Mouse (Mus musculus) neural tube, embryonic 13.5 days (tissue): ENCODE results near the gene Fam25c. TPM values are rescaled to one million over a fixed set of nuclear protein-coding genes. Genes with fewer than 3 reads are reported as not detected.
A peak's percentile ranks its signal among the peaks of the same experiment; 100 is the strongest.
"Not testable (repeated sequence)": the region's sequence is repeated elsewhere in the genome, so short reads cannot be mapped to it uniquely, and the experiment has no call there.

ENCODE experiments used
- ATAC-seq: fragments of 200-750 bp; cut with Nextera tagmentation; 2 replicates; pipeline ENCODE4 v1.8.0; 2017; ENCODE audit warnings: low read depth, mild to moderate bottlenecking, moderate TSS enrichment, moderate library complexity
- H3K27ac ChIP-seq: fragments of 300-500 bp; sonication (generic); replicated peaks from 2 replicates; pipeline ENCODE4 v1.5.1; 2015; ENCODE audit warnings: moderate library complexity, mild to moderate bottlenecking, inconsistent platforms
- H3K27me3 ChIP-seq: fragments of 300-500 bp; sonication (generic); 2 replicates; pipeline ENCODE4 v1.6.1; 2015; ENCODE audit warnings: mild to moderate bottlenecking, inconsistent platforms
- H3K36me3 ChIP-seq: fragments of 300-500 bp; sonication (generic); 2 replicates; pipeline ENCODE4 v1.6.1; 2015; ENCODE audit warnings: mild to moderate bottlenecking, inconsistent platforms
- H3K4me1 ChIP-seq: fragments of 300-500 bp; sonication (generic); replicated peaks from 2 replicates; pipeline ENCODE4 v1.6.1; 2015; ENCODE audit warnings: inconsistent platforms
- H3K4me2 ChIP-seq: fragments of 300-500 bp; sonication (generic); 2 replicates; pipeline ENCODE4 v1.6.1; 2015; ENCODE audit warnings: inconsistent platforms, mild to moderate bottlenecking, moderate library complexity
- H3K4me3 ChIP-seq: fragments of 300-500 bp; sonication (generic); 2 replicates; pipeline ENCODE4 v1.5.1; 2015; ENCODE audit warnings: mild to moderate bottlenecking, inconsistent platforms
- H3K9ac ChIP-seq: fragments of 300-500 bp; sonication (generic); 2 replicates; pipeline ENCODE4 v1.6.1; 2015; ENCODE audit warnings: moderate library complexity, mild to moderate bottlenecking, inconsistent platforms
- H3K9me3 ChIP-seq: fragments of 300-500 bp; sonication (generic); 2 replicates; pipeline ENCODE4 v1.6.1; 2016; ENCODE audit warnings: inconsistent platforms
- WGBS: fragments of 180-500 bp; shearing (Covaris S2); methylation state at CpG from one replicate; pipeline ENCODE4 v1.1.7; 2015; 5-methylcytosine and 5-hydroxymethylcytosine counted together
- polyA plus RNA-seq: library from polyadenylated mRNA; unstranded; fragments of >200 nt; fragmentation: Nextera tagmentation; extraction: Ambion mirVana; gene quantifications from 2 replicates; pipeline ENCODE4 v1.2.1, GENCODE M21; 2015

The Fam25c gene
- polyA plus RNA-seq, 1 experiment from 2014 or later = not detected

- no peak for ATAC-seq
These were observed 20.7 kb upstream of the Fam25c start for GRCm38 (mm10) chr14:34375941-34376340.

DNA sequence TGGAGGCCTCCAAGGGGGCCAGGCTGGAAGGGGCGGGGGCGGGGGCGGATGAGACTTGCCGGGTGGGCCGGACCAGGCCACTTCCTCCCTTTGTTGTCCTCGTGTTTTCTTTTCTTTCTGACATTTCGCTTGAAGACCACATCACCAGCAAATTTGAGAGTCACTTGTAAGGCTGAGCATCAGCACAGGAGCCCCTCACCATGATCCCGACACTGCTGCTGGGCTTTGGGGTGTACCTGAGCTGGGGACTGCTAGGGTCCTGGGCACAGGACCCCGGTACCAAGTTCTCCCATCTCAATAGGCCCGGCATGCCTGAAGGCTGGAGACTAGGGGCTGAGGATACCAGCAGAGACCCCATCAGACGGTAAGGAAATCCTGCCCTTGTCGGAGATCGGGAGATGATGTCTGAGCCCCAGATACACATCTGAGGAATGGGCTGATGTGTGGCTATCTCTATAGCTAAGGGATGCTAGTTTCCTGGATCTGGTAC, 20.2 kb upstream of the Fam25c start, which contains the start of gene Mmrn2:
Gene Mmrn2, plus strand, starts transcription at position 51 of the 490 bp plus-strand sequence.
- no peaks in the 10 kb centered on the region for H3K9me3 ChIP-seq
- H3K27me3 ChIP-seq = no peaks in the 10 kb centered on the region
- WGBS = 81% methylated on average over 13 of the region's 13 CpGs
- H3K9ac ChIP-seq = peak within 1 kb of the TSS; percentile 60
- peaks cover 28% of the 10 kb centered on the region for H3K4me1 ChIP-seq
- H3K36me3 ChIP-seq = no peaks in the 10 kb centered on the region
- H3K4me3 ChIP-seq = peak within 1 kb of the TSS; percentile 31
- peak within 1 kb of the TSS; percentile 65 for H3K27ac ChIP-seq
- peak within 1 kb of the TSS; percentile 46 for H3K4me2 ChIP-seq
- ATAC-seq = no peak

More at GRCm38 (mm10) chr14:34375941-34376340, 20.7 kb upstream of the Fam25c start:
- Histone ChIP-seq H3K27me3 (no peaks in the 10 kb centered on the region), H3K4me3 (peak overlapping the region; percentile 4), H3K4me1 (peaks cover 28% of the 10 kb centered on the region), H3K4me2 (peak overlapping the region; percentile 30), H3K9ac (no peak overlapping the region), H3K9me3 (no peaks in the 10 kb centered on the region), H3K36me3 (no peaks in the 10 kb centered on the region), H3K27ac (no peak overlapping the region)
- 81% methylated on average over 5 of the region's 5 CpGs for WGBS

- peak within 1 kb of the TSS; percentile 31 for H3K4me3 ChIP-seq
- WGBS = 22% methylated on average over 10 of the region's 10 CpGs
- peak within 1 kb of the TSS; percentile 65 for H3K27ac ChIP-seq
- ATAC-seq = peak; percentile 28
- H3K9ac ChIP-seq = peak within 1 kb of the TSS; percentile 60
- peak within 1 kb of the TSS; percentile 46 for H3K4me2 ChIP-seq
- peaks cover 28% of the 10 kb centered on the region for H3K4me1 ChIP-seq
- no peaks in the 10 kb centered on the region for H3K27me3 ChIP-seq
- H3K36me3 ChIP-seq = no peaks in the 10 kb centered on the region
- no peaks in the 10 kb centered on the region for H3K9me3 ChIP-seq
These were observed 19.3 kb upstream of the Fam25c start, which contains the start of gene Sncg for GRCm38 (mm10) chr14:34374577-34374976. Gene Sncg, minus strand, starts transcription at chr14:34374789.

DNA sequence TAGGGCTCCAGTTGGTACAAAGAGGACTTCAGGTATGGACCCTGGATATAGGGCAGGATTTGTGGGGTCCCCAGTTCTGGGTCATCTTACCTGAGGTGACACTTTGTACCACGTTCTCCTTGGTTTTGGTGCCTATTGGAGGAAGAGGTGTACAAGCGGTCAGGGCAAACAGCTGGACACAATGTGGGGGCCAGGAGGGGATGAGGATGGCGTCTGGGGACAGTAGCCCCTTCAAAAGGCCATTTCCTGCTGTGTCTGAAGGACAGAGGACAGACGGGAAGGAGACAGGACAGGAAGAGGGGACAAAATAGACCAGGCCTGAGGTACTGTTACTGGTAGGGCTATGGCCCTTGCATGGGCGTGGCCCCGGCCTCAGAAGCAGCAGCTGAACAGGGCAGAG, 18.3 kb upstream of the Fam25c start:
- H3K27ac ChIP-seq = peak overlapping the region; percentile 65; the same call in 1 of the 2 replicates
- H3K4me1 ChIP-seq = peaks cover 23% of the 10 kb centered on the region
- peak overlapping the region; percentile 60 for H3K9ac ChIP-seq
- H3K9me3 ChIP-seq = no peaks in the 10 kb centered on the region
- no peaks in the 10 kb centered on the region for H3K36me3 ChIP-seq
- peak overlapping the region; percentile 31 for H3K4me3 ChIP-seq
- WGBS = 81% methylated on average over 6 of the region's 6 CpGs
- H3K27me3 ChIP-seq = no peaks in the 10 kb centered on the region
- no peak for ATAC-seq
- H3K4me2 ChIP-seq = peak overlapping the region; percentile 46

- no peaks in the 10 kb centered on the region for H3K9me3 ChIP-seq
- H3K9ac ChIP-seq = peak overlapping the region; percentile 60; the same call in 1 of the 2 replicates
- no peaks in the 10 kb centered on the region for H3K36me3 ChIP-seq
- no peak for ATAC-seq
- H3K4me1 ChIP-seq = peaks cover 17% of the 10 kb centered on the region
- 82% methylated on average over 6 of the region's 6 CpGs for WGBS
- no peaks in the 10 kb centered on the region for H3K27me3 ChIP-seq
- H3K27ac ChIP-seq = no peak overlapping the region
- H3K4me2 ChIP-seq = peak overlapping the region; percentile 46
- peak overlapping the region; percentile 31 for H3K4me3 ChIP-seq
These were observed 17.4 kb upstream of the Fam25c start for GRCm38 (mm10) chr14:34372646-34373045.

GRCm38 (mm10) chr14:34371763-34372162, 16.5 kb upstream of the Fam25c start:
- H3K4me2 ChIP-seq = peak overlapping the region; percentile 46
- no peaks in the 10 kb centered on the region for H3K27me3 ChIP-seq
- H3K27ac ChIP-seq = no peak overlapping the region
- H3K9me3 ChIP-seq = no peaks in the 10 kb centered on the region
- peaks cover 17% of the 10 kb centered on the region for H3K4me1 ChIP-seq
- H3K36me3 ChIP-seq = no peaks in the 10 kb centered on the region
- 0 out of 2 replicates have a peak overlapping the region, but pooled peaks have one; percentile 31 for H3K4me3 ChIP-seq
- no peak overlapping the region for H3K9ac ChIP-seq
- no peak for ATAC-seq
- WGBS = 78% methylated on average over 2 of the region's 2 CpGs

GRCm38 (mm10) chr14:34370921-34371320, 15.7 kb upstream of the Fam25c start:
- Histone ChIP-seq H3K9ac (no peak overlapping the region), H3K4me2 (no peak overlapping the region), H3K4me1 (peaks cover 17% of the 10 kb centered on the region), H3K27ac (no peak overlapping the region), H3K27me3 (no peaks in the 10 kb centered on the region), H3K9me3 (no peaks in the 10 kb centered on the region), H3K4me3 (no peak overlapping the region), H3K36me3 (no peaks in the 10 kb centered on the region)
- ATAC-seq = no peak
- 88% methylated on average over 3 of the region's 3 CpGs for WGBS

DNA sequence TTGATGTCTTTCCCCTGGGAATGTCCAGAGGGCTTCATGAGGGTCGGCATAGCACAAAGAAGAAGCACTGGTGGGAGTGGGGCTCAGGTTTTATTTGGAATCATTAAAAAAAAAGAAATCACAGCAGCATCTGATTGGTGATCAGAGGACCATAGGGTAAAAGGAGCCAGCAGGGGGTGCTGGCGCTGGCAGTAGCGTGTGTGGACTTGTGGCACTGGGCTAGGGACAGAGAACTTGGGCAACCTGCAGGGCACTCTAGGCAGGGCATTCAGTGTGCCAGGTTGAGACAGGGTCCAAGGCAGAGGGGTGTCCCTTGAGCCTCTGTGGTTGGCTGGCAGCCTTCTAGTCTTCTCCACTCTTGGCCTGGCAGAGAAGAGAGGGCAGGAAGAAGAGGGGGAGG, 15.0 kb upstream of the Fam25c start:
- no peaks in the 10 kb centered on the region for H3K36me3 ChIP-seq
- ATAC-seq = no peak
- WGBS = 64% methylated on average over 3 of the region's 3 CpGs
- H3K9ac ChIP-seq = no peak overlapping the region
- H3K4me3 ChIP-seq = no peak overlapping the region
- H3K4me1 ChIP-seq = peaks cover 17% of the 10 kb centered on the region
- no peaks in the 10 kb centered on the region for H3K27me3 ChIP-seq
- H3K9me3 ChIP-seq = no peaks in the 10 kb centered on the region
- no peak overlapping the region for H3K4me2 ChIP-seq
- H3K27ac ChIP-seq = no peak overlapping the region

- 94% methylated on average over 2 of the region's 2 CpGs for WGBS
These were observed 9.9 kb upstream of the Fam25c start for GRCm38 (mm10) chr14:34365147-34365507.

GRCm38 (mm10) chr14:34364254-34365146, 9.3 kb upstream of the Fam25c start:
- 75% methylated on average over 15 of the region's 15 CpGs for WGBS
- not testable (repeated sequence) for H3K36me3 ChIP-seq, ATAC-seq, H3K9me3 ChIP-seq, H3K27ac ChIP-seq, H3K27me3 ChIP-seq
- H3K4me3 ChIP-seq = peak overlapping the region; percentile 46
- peak overlapping the region; percentile 75 for H3K9ac ChIP-seq
- H3K4me1 ChIP-seq = peaks cover 14% of the 10 kb centered on the region
- peak overlapping the region; percentile 89 for H3K4me2 ChIP-seq

More at GRCm38 (mm10) chr14:34365147-34365507, 9.9 kb upstream of the Fam25c start:
- H3K36me3 ChIP-seq = no peaks in the 10 kb centered on the region
- H3K27me3 ChIP-seq = no peaks in the 10 kb centered on the region
- no peaks in the 10 kb centered on the region for H3K9me3 ChIP-seq
- H3K4me2 ChIP-seq = no peak overlapping the region
- peaks cover 14% of the 10 kb centered on the region for H3K4me1 ChIP-seq
- ATAC-seq = no peak
- H3K9ac ChIP-seq = no peak overlapping the region
- no peak overlapping the region for H3K27ac ChIP-seq
- H3K4me3 ChIP-seq = no peak overlapping the region

DNA sequence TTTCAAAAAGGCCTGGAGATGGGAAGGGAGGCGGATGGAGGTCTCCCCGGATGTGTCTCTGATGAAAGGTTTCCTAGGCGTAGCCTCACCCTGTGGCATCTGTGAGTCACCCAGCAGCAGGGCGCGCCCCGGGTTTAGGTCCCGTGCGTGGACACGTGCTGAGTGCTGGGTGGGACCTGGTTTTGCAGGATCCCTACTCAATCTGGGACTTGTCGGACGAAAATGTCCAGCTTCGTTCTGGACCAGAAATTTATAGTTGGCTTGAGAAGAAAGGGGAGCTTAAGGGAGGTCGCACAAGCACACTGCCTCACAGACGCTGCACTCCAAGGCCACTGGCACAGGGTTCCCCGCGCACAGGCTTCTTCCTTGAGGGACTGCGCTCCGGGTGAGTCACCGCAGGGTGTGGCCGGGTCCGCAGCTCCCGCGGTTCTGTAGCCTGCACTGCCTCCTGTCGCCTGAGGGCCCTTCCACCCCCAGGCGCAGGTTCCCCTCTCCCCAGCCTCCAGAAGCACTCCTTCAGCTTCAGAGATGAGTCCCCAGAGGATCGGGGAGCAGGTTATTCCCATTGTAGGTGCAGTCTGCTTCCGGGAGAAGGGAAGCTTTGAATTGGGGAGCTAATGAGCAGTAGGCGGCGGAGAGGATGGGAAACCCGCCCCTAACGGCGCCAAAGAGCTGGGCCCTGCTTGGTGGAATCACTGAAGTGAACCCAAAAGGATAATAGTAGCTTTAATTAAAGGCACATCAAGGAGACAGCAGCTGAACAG, 8.4 kb upstream of the Fam25c start:
- Histone ChIP-seq H3K36me3 (no peaks in the 10 kb centered on the region), H3K27me3 (no peaks in the 10 kb centered on the region), H3K4me1 (peaks cover 14% of the 10 kb centered on the region), H3K4me3 (peak overlapping the region; percentile 46), H3K4me2 (peak overlapping the region; percentile 89), H3K9me3 (no peaks in the 10 kb centered on the region), H3K27ac (peak overlapping the region; percentile 56; the same call in 1 of the 2 replicates), H3K9ac (peak overlapping the region; percentile 75)
- 2% methylated on average over 32 of the region's 32 CpGs for whole genome bisulfite sequencing
- ATAC-seq = peak; percentile 85
